Mouse (Mus musculus) lung, embryonic 14.5 days (tissue): ENCODE results near the gene Aldh1l1. TPM values are rescaled to one million over a fixed set of nuclear protein-coding genes. Genes with fewer than 3 reads are reported as not detected.

Experiments
- ATAC-seq: fragments of 200-750 bp; cut with Nextera tagmentation; 2 replicates; pipeline ENCODE4 v1.8.0; 2017; ENCODE audit warnings: mild to moderate bottlenecking, moderate TSS enrichment, moderate library complexity; ENCODE audit not compliant: insufficient read depth
- DNase-seq: peaks from one replicate; pipeline ENCODE4 v3.0.0-alpha.2; 2015
- H3K27ac ChIP-seq: fragments of 300-500 bp; sonication (generic); 2 replicates; pipeline ENCODE4 v1.5.1; 2014; ENCODE audit warnings: low read depth, mild to moderate bottlenecking, moderate library complexity
- H3K27me3 ChIP-seq: fragments of 300-500 bp; sonication (generic); 2 replicates; pipeline ENCODE4 v1.6.1; 2014; ENCODE audit warnings: low read length, control low read depth; ENCODE audit not compliant: insufficient read depth
- H3K36me3 ChIP-seq: fragments of 300-500 bp; sonication (generic); 2 replicates; pipeline ENCODE4 v1.6.1; 2014; ENCODE audit warnings: control low read depth; ENCODE audit not compliant: insufficient read depth
- H3K4me1 ChIP-seq: fragments of 300-500 bp; sonication (generic); 2 replicates; pipeline ENCODE4 v1.6.1; 2014; ENCODE audit warnings: antibody characterized with exemption, control low read depth; ENCODE audit not compliant: insufficient read depth
- H3K4me2 ChIP-seq: fragments of 300-500 bp; sonication (generic); 2 replicates; pipeline ENCODE4 v1.6.1; 2014; ENCODE audit warnings: mild to moderate bottlenecking
- H3K4me3 ChIP-seq: fragments of 300-500 bp; sonication (generic); 2 replicates; pipeline ENCODE4 v1.5.1; 2014; ENCODE audit warnings: low read depth, low read length
- H3K9ac ChIP-seq: fragments of 300-500 bp; sonication (generic); 2 replicates; pipeline ENCODE4 v1.6.1; 2014
- H3K9me3 ChIP-seq: fragments of 300-500 bp; sonication (generic); 2 replicates; pipeline ENCODE4 v1.6.1; 2016; ENCODE audit warnings: low read depth, low read length, control low read depth
- CTCF ChIP-seq: IDR thresholded peaks from 2 replicates; pipeline ENCODE4 v1.5.1; 2016; ENCODE audit warnings: antibody characterized with exemption, low read depth
- WGBS: fragments of 180-500 bp; shearing (Covaris S2); extraction: QIAGEN DNeasy Blood & Tissue Kit; methylation state at CpG from one replicate; pipeline ENCODE4 v1.1.7; 2014; 5-methylcytosine and 5-hydroxymethylcytosine counted together
- polyA plus RNA-seq: library from polyadenylated mRNA; unstranded; fragments of >200 nt; fragmentation: Nextera tagmentation; extraction: Ambion mirVana; gene quantifications from 2 replicates; pipeline ENCODE4 v1.2.1, GENCODE M21; 2014

Aldh1l1 gene
- polyA plus RNA-seq, 1 experiment from 2014 or later, result 0.74 TPM

- H3K27ac ChIP-seq, result no peak overlapping the region
- H3K27me3 ChIP-seq, result no peaks in the 10 kb centered on the region
- WGBS, result 28% methylated on average over 4 of the region's 4 CpGs
Measured at GRCm38 (mm10) chr6:90635081-90635480, 148.9 kb downstream of the Aldh1l1 start.

DNA sequence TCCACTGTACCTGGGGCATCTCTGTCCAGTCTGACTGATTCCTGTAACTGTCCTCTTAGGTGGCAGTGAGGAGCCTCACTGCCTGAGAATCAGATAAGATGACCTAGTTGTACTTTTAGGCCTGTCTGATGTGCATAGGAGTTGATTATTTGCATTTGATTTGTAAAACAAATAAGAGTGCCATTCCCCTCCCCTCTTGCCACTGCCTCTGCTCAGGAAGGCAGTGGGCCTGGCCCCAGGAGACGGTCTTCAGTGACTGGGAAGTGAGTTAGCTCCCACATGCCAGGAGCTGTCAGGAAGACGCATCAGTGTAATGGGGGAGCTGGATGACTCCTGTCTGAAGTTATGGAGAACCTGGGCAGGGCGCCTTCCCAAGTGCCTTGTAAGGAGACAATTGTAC, 149.4 kb downstream of the Aldh1l1 start:
- ATAC-seq, result no peak
- Histone ChIP-seq H3K27ac (no peak overlapping the region), H3K9me3 (no peaks in the 10 kb centered on the region), H3K4me3 (no peak overlapping the region), H3K9ac (no peak overlapping the region), H3K36me3 (0 out of 2 replicates have a peak, but pooled peaks cover 3% of the 10 kb centered on the region), H3K4me1 (no peaks in the 10 kb centered on the region), H3K27me3 (no peaks in the 10 kb centered on the region), H3K4me2 (no peak overlapping the region)
- 34% methylated on average over 3 of the region's 3 CpGs for WGBS
- TF ChIP-seq CTCF, result no peak
- DNase-seq, result no peak

More at GRCm38 (mm10) chr6:90635081-90635480, 148.9 kb downstream of the Aldh1l1 start:
- Histone ChIP-seq H3K9ac (no peak overlapping the region), H3K36me3 (0 out of 2 replicates have a peak, but pooled peaks cover 3% of the 10 kb centered on the region), H3K4me3 (no peak overlapping the region), H3K9me3 (no peaks in the 10 kb centered on the region), H3K4me1 (no peaks in the 10 kb centered on the region), H3K4me2 (no peak overlapping the region)
- DNase-seq, result no peak
- TF ChIP-seq CTCF, result no peak
- ATAC-seq, result no peak

- no peaks in the 10 kb centered on the region for H3K4me1 ChIP-seq
- 68% methylated on average over 3 of the region's 3 CpGs for WGBS
- no peak overlapping the region for H3K27ac ChIP-seq
- H3K4me2 ChIP-seq, result no peak overlapping the region
- H3K9ac ChIP-seq, result no peak overlapping the region
- TF ChIP-seq CTCF, result no peak
- no peaks in the 10 kb centered on the region for H3K27me3 ChIP-seq
- DNase-seq (no peak), ATAC-seq (no peak)
- H3K36me3 ChIP-seq, result no peaks in the 10 kb centered on the region
- no peaks in the 10 kb centered on the region for H3K9me3 ChIP-seq
- H3K4me3 ChIP-seq, result no peak overlapping the region
Measured at GRCm38 (mm10) chr6:90643057-90643456, 156.8 kb downstream of the Aldh1l1 start.

DNA sequence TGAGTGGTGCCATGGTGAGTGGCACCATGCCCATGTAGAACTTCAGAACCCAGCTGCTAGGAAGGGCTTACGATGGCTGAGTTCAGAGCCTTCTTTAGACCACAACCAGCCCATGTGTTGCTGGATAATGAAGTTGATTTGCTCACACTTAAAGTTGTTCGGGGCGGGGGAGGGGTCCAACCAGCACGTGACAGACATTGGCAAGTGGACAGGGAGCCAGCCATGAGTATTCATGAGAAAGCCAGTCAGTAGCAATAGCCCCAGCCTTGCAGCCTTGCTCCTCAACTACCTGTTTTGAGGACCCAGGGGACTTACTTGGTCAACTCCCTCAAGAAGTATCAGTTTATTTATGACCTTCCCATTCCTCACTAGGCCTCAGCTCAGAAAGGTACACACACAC, 158.7 kb downstream of the Aldh1l1 start:
- WGBS, result 73% methylated on average over 4 of the region's 4 CpGs
- H3K9ac ChIP-seq, result no peak overlapping the region
- no peak for DNase-seq
- H3K27me3 ChIP-seq, result no peaks in the 10 kb centered on the region
- no peak overlapping the region for H3K4me3 ChIP-seq
- H3K36me3 ChIP-seq, result no peaks in the 10 kb centered on the region
- no peak overlapping the region for H3K27ac ChIP-seq
- TF ChIP-seq CTCF, result no peak
- ATAC-seq, result peak; percentile 23; the same call in 1 of the 2 replicates
- H3K9me3 ChIP-seq, result no peaks in the 10 kb centered on the region
- no peaks in the 10 kb centered on the region for H3K4me1 ChIP-seq
- H3K4me2 ChIP-seq, result no peak overlapping the region

DNA sequence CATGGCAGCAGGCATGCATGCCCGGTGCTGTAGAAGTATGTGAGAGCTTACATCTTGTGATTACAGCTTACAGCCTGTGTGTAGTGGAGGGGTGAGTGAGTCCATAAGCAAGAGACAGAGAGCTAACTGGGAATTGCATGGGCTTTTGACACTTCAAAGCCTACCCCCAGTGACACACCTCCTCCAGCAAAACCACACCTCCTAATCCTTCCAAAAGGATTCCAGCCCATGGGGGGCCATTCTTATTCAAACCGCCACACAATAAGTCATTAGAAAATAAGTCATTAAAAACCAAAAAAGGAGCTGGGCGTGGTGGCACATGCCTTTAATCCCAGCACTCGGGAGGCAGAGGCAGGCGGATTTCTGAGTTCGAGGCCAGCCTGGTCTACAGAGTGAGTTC, 162.2 kb downstream of the Aldh1l1 start:
- no peak for ATAC-seq
- H3K4me3 ChIP-seq, result no peak overlapping the region
- H3K9ac ChIP-seq, result no peak overlapping the region
- WGBS, result 92% methylated on average over 6 of the region's 6 CpGs
- no peak for DNase-seq
- TF ChIP-seq CTCF, result no peak
- H3K27ac ChIP-seq, result no peak overlapping the region
- no peaks in the 10 kb centered on the region for H3K4me1 ChIP-seq
- H3K9me3 ChIP-seq, result no peaks in the 10 kb centered on the region
- no peak overlapping the region for H3K4me2 ChIP-seq
- no peaks in the 10 kb centered on the region for H3K27me3 ChIP-seq
- H3K36me3 ChIP-seq, result no peaks in the 10 kb centered on the region

- DNase-seq (no peak), ATAC-seq (no peak)
- WGBS, result 62% methylated on average over 4 of the region's 4 CpGs
- Histone ChIP-seq H3K27ac (no peak overlapping the region), H3K4me3 (no peak overlapping the region), H3K9ac (no peak overlapping the region), H3K9me3 (no peaks in the 10 kb centered on the region), H3K4me1 (no peaks in the 10 kb centered on the region), H3K36me3 (no peaks in the 10 kb centered on the region), H3K27me3 (no peaks in the 10 kb centered on the region), H3K4me2 (no peak overlapping the region)
- TF ChIP-seq CTCF, result no peak
Measured at GRCm38 (mm10) chr6:90649279-90649678, 163.1 kb downstream of the Aldh1l1 start.

Other genes starting within 250 kb of the Aldh1l1 start
- gene Vmn1r54, start 240.1 kb upstream of the Aldh1l1 start, polyA plus RNA-seq, result not detected in 2 replicates
- not detected in 2 replicates for gene BC048671, start 185.2 kb upstream of the Aldh1l1 start, polyA plus RNA-seq
- gene Chst13, start 161.2 kb upstream of the Aldh1l1 start, polyA plus RNA-seq, result not detected in 2 replicates
- gene Uroc1, start 153.1 kb upstream of the Aldh1l1 start, polyA plus RNA-seq, result not detected in 2 replicates
- gene Zxdc, start 116.9 kb upstream of the Aldh1l1 start, polyA plus RNA-seq, result 10.4 and 11.9 TPM in 2 replicates
- 0.43 and 0.57 TPM in 2 replicates for gene Cfap100, start 57.6 kb upstream of the Aldh1l1 start, polyA plus RNA-seq
- 8.1 and 10.9 TPM in 2 replicates for gene Klf15, start 23.9 kb upstream of the Aldh1l1 start, polyA plus RNA-seq
- 4.7 and 5.4 TPM in 2 replicates for gene Slc41a3, start 118.3 kb downstream of the Aldh1l1 start, polyA plus RNA-seq